Mouse (Mus musculus): Measurements from ENCODE around the gene Gm5150. TPM values are rescaled to one million over a fixed set of nuclear protein-coding genes. Genes with fewer than 3 reads are reported as not detected.
"Not testable (repeated sequence)": the region's sequence is repeated elsewhere in the genome, so short reads cannot be mapped to it uniquely, and the experiment has no call there.

Gm5150 gene
- total RNA-seq (2021) = under 1 TPM; 0.42 to 0.99 TPM
- long read RNA-seq, experiment 1 = 0 reads
- long read RNA-seq, experiment 2, partial matches to known transcripts = 0 of 1 reads
- long read RNA-seq, experiment 2, other reads (novel, unspliced or antisense) = 0 of 1 reads

DNA sequence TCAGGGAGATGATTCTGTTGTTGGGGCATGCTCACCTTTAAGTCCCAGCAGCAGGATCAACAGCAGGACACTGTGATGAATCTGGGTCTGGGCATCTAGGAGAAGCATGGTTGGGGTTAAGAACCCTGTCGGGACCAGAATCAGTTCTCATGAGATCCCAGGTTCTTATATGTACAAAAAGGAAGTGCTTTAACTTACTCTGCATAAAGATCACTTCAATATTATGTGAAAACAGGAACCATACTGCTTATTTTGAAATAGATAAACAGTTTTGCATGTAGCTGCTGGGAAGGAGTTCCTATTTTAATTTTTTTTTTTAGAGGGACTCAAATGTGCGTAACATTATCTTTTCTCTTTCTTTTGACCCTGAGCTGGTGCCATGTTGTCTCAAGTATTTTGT lies at the start of gene Gm5150:
Gene Gm5150 (minus strand): TSS at position 223 of the 400 bp plus-strand sequence.
- DNase-seq (ENCODE audit: low spot score in 2 of 2) = no peak

DNA sequence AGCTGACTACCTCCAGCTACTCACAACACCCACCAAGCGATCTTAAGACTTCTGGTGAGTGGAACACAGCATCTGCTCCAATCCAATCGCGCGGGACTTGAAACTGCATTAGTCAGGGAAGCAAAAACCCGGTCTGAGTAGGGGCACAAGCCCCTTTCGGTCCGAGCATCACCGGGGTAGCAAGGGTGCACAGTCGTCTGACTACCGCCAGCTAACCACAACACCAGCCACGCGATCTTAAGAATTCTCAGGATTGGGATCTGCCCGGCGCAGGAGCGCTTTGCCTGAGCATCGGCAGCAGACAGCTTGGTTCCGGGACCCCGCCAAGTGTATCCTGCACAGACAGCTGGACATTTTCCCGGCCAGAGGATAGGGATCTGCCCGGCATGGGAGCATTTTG lies 45.5 kb upstream of the Gm5150 start:
- not testable (repeated sequence) for DNase-seq (ENCODE audit: low spot score in 2 of 2)

DNA sequence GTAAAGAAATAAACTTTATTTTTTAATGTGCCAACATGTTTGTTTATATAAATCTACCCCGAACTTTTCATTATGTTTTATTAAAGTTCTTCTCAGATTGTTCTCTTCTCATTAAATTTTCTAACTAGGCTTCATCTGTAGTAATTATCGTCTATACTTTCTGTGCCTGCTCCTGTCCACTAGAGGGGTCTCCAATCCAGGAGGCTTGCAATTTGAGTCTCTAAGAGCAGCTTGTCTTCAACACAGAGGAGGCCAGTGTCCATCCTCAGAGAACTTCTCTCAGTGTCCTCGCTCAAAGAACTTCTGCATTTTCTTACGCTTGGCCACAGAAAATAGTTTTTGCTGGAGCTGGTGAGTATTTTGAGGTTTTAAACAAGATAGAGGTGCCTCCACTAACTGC lies 41.1 kb upstream of the Gm5150 start:
- DNase-seq (ENCODE audit: low spot score in 2 of 2) = no peak

DNA sequence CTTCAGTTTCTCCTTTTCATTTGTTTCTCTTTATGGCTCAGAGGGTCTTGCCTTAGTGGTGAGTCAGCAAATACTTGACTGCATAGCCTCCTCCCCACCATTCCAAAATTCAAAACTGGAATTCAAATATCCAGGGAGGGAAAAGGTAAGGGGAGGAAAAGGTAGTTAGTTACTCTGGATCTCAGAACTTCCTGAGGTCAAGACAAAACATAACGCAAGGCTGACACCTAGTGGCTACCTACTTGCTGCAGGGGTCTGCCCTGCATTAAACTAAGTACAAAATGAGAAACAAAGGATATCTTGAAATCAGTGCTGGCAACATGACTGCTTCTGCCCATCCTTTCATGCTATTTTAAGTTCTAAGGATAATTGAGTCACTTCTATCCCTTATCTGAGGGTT lies 37.1 kb upstream of the Gm5150 start:
- DNase-seq (ENCODE audit: low spot score in 2 of 2) = peak; percentile 18 to 22

DNA sequence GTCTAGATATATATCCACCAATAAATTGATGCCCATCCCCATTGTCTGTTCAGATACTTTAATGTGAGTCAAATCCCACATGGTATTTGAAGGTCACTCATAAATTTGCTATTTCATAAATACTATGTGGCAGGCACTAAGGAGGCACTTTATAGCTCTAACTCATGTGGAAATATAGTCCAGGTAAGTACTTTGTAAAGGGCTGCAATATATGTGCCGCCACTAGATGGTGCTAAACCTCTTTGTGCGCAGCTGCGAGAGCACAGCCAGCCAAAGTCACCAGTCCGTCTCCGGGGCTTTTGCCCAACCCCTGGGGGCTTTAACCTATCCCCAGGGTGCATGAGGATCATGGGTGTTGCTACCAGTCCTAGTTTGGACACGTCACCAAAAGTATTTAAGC lies 18.8 kb upstream of the Gm5150 start:
- peak; percentile 40 to 48 for DNase-seq (ENCODE audit: low spot score in 2 of 2)

DNA sequence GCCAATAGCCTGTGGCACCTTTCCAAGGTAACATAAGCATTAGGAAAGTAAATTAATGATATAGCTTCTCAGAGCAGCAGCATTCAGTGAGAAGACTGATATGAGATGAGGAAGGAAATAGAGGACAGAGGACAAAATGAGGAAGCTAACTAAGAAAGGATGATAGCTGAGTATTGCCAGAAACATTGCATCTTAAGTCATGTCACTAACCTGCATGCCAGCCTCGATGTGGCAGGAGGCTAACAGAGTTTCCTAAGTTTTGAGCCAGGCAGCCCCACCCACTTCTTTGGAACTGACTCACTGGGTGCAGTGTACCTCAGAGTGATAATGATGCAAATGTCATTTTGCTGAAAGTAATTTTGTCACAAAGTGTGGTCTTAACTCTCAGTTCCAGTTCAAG lies 16.0 kb upstream of the Gm5150 start:
- DNase-seq (ENCODE audit: low spot score in 2 of 2) = no peak

DNA sequence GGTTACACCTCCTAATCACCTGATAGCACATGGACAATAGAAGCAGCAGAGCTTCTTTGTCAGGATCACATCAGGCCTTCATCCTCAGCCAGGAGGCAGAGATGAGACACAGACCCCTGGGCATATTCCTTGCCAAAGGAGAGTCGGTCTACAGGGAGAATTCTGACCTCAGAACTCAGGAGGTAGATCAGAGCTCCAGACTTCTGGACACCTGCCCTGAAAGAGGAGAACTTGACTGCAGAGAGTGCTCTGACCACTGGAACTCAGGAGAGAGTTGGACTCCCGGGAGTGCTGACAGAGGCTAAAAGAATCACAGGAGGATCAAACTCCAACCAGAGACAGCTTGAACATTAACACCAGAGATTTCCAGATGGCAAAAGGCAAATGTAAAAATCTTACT lies 8.2 kb upstream of the Gm5150 start:
- DNase-seq (ENCODE audit: low spot score in 2 of 2) = not testable (repeated sequence)

DNA sequence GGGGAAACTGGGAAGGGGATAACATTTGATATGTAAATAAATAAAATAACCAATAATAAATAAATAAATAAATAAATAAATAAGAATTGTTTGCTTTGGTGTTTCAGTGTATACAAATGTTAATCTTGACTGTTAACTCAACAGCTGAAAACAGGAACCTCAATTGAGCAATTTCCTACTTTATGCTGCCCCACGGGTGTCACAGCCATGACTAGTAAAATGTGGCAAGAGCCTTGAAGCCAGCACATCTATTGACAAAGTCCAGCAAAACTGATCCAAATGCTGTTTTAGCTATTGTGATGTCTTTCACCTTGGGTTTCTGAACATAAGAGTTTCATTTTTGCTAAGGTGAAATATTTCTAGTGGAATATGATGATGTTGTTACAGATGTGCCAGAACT lies 1.6 kb upstream of the Gm5150 start:
- DNase-seq (ENCODE audit: low spot score in 2 of 2) = no peak

DNA sequence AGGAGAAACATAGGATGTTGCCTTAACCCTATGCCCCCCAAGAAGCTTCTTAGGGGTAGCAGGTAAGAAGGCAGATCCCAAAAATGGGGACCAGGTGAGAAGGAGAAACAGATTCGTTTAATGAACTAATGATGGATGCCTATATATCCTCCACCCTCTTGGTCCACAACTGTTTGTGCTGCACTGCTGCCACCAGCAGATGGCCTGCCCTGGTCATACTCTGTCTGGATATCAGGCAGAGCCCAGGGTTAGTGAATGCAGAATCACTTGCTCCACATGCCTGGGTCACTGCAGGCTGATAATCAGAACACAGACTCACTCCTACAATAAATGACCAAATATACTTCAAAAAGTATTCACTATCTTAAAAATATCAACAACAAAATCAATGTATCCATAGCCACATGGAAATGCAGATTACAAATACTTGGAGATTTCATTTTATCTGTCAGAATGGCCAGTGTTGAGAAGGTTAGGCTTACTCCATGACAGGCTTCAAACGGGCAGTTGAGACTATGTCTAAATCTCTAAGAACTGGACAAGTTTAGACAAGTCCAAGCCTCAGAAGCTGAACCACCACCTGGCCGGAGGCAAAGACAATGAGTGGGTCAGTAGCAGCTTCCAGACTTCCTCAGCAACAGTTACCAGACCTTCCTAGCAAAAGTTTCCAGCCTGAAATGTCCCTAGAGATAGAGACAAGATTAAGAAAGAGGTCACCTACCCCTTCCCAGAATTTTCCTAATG lies 2.2 kb downstream of the Gm5150 start:
- DNase-seq (ENCODE audit: low spot score in 2 of 2) = no peak

DNA sequence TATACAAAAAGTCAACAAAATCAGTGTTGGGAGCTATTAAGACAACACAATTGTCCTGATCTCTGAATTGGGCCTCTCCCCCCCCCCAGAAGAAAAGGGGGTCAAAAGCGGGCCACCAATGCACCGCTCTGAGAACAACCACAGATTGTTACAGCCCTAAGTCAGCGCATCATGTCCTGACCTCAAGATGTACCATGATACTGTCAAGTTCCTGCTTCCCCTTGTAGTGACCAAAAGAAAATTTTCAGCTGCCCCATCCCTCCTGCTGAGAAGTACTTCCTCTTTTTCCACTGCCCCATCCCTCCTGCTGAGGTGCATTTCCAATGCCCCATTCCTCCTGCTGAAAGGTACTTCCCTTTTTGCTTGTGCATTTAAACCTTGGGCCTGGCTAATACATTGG lies 6.8 kb downstream of the Gm5150 start:
- not testable (repeated sequence) for DNase-seq (ENCODE audit: low spot score in 2 of 2)

DNA sequence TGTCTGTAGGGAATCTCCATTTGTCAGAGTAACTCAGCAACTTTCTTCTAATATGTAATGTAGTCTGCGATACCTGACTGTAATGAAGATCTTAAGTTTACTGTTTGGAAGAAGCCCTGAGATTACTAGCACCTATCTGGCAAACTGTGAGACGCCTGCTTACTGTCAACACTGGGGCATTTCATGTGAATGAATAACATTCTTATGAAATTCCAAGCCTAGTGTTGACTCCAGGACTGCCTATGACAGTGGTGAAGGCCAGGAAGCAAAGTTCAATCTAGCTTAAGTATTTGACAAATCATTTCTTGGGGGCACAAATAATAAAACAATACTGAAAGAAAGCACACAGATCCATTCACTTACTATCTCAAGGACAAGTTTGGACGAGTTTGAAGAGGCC lies 24.0 kb downstream of the Gm5150 start:
- no peak for DNase-seq (ENCODE audit: low spot score in 2 of 2)

DNA sequence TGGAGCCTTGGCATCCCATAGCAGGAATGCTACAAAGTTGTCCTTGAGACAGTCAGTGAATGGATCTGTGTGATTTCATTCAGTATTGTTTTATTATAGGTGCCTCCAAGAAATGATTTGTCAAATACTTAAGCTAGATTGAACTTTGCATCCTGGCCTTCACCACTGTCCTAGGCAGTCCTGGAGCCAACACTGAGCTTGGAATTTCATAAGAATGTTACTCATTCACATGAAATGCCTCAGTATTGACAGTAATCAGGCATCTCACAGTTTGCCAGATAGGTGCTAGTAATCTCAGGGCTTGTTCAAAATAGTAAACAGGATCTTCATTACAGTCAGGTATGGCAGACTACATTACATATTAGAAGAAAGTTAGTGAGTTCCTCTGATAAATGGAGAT lies 49.3 kb downstream of the Gm5150 start:
- no peak for DNase-seq (ENCODE audit: low spot score in 2 of 2)

Small RNAs within 50 kb of the gene (microRNA-seq; reads per million reads assigned to microRNA genes)
- gene Gm24694 (ENCODE audit: borderline number of aligned reads in 2 of 2) = 0 reads per million in 2 experiments

Other genes with a start within 250 kb of the Gm5150 start
- gene Sirpb1c, start 157.9 kb downstream of the Gm5150 start, total RNA-seq (2021) = 1 to 10 TPM in 1 of 2 experiments, under 1 TPM in 1; 0.51 to 2.4 TPM

All from adrenal gland, adult 18-20 months (tissue).